Mouse (Mus musculus) hindbrain, embryonic 15.5 days (tissue): ENCODE measurements around the gene Zswim5. TPM values are rescaled to one million over a fixed set of nuclear protein-coding genes. Genes with fewer than 3 reads are reported as not detected.
A peak's percentile ranks its signal among the peaks of the same experiment; 100 is the strongest.
"Not testable (repeated sequence)": the region's sequence is repeated elsewhere in the genome, so short reads cannot be mapped to it uniquely, and the experiment has no call there.

Source experiments
- ATAC-seq: fragments of 200-750 bp; cut with Nextera tagmentation; 2 replicates; pipeline ENCODE4 v1.8.0; 2017; ENCODE audit warnings: low read depth, moderate number of reproducible peaks, moderate TSS enrichment; ENCODE audit not compliant: low FRiP score
- H3K27ac ChIP-seq: fragments of 300-500 bp; sonication (generic); replicated peaks from 2 replicates; pipeline ENCODE4 v1.5.1; 2015; ENCODE audit warnings: mild to moderate bottlenecking, inconsistent platforms
- H3K27me3 ChIP-seq: fragments of 300-500 bp; sonication (generic); 2 replicates; pipeline ENCODE4 v1.6.1; 2015; ENCODE audit warnings: control low read depth, inconsistent platforms
- H3K36me3 ChIP-seq: fragments of 300-500 bp; sonication (generic); 2 replicates; pipeline ENCODE4 v1.6.1; 2015; ENCODE audit warnings: control low read depth, inconsistent platforms
- H3K4me1 ChIP-seq: fragments of 300-500 bp; sonication (generic); replicated peaks from 2 replicates; pipeline ENCODE4 v1.6.1; 2015; ENCODE audit warnings: control low read depth, inconsistent platforms
- H3K4me2 ChIP-seq: fragments of 300-500 bp; sonication (generic); 2 replicates; pipeline ENCODE4 v1.6.1; 2015; ENCODE audit warnings: moderate library complexity, mild to moderate bottlenecking, inconsistent platforms
- H3K4me3 ChIP-seq: fragments of 300-500 bp; sonication (generic); 2 replicates; pipeline ENCODE4 v1.5.1; 2015; ENCODE audit warnings: mild to moderate bottlenecking, inconsistent platforms
- H3K9ac ChIP-seq: fragments of 300-500 bp; sonication (generic); 2 replicates; pipeline ENCODE4 v1.6.1; 2015; ENCODE audit warnings: inconsistent platforms
- H3K9me3 ChIP-seq: fragments of 300-500 bp; sonication (generic); 2 replicates; pipeline ENCODE4 v1.6.1; 2016; ENCODE audit warnings: control low read depth, inconsistent platforms
- WGBS: fragments of 180-500 bp; shearing (Covaris S2); methylation state at CpG from one replicate; pipeline ENCODE4 v1.1.7; 2015; 5-methylcytosine and 5-hydroxymethylcytosine counted together
- polyA plus RNA-seq: library from polyadenylated mRNA; unstranded; fragments of >200 nt; fragmentation: Nextera tagmentation; extraction: Ambion mirVana; gene quantifications from 2 replicates; pipeline ENCODE4 v1.2.1, GENCODE M21; 2015

Zswim5 gene
- 5.2 and 5.4 TPM in 2 replicates for polyA plus RNA-seq

- Histone ChIP-seq H3K9me3 (no peaks in the 10 kb centered on the region), H3K4me2 (peak within 1 kb of the TSS; percentile 62), H3K36me3 (no peaks in the 10 kb centered on the region), H3K9ac (peak within 1 kb of the TSS; percentile 83), H3K4me1 (peaks cover 9% of the 10 kb centered on the region), H3K27me3 (no peaks in the 10 kb centered on the region), H3K4me3 (peak within 1 kb of the TSS; percentile 82), H3K27ac (peak within 1 kb of the TSS; percentile 96)
- WGBS, result under 1% methylated on average over 87 of the region's 104 CpGs
- peak; percentile 97 for ATAC-seq
These were observed at the start of gene Zswim5 for GRCm38 (mm10) chr4:116876995-116877728. Gene Zswim5, plus strand, starts transcription at chr4:116877376.

GRCm38 (mm10) chr4:116827819-116828218 lies 49.4 kb upstream of the Zswim5 start:
- H3K4me3 ChIP-seq, result no peak overlapping the region
- H3K27me3 ChIP-seq, result peaks cover 3% of the 10 kb centered on the region; the same call in 1 of the 2 replicates
- H3K27ac ChIP-seq, result no peak overlapping the region
- H3K4me2 ChIP-seq, result no peak overlapping the region
- no peaks in the 10 kb centered on the region for H3K9me3 ChIP-seq
- peaks cover 24% of the 10 kb centered on the region for H3K4me1 ChIP-seq
- ATAC-seq, result no peak
- no peaks in the 10 kb centered on the region for H3K36me3 ChIP-seq
- H3K9ac ChIP-seq, result no peak overlapping the region
- WGBS, result 1% methylated on average over 4 of the region's 4 CpGs

- Histone ChIP-seq H3K36me3 (no peaks in the 10 kb centered on the region), H3K27ac (peak overlapping the region; percentile 57), H3K4me1 (peaks cover 17% of the 10 kb centered on the region), H3K27me3 (no peaks in the 10 kb centered on the region), H3K4me3 (no peak overlapping the region), H3K9me3 (no peaks in the 10 kb centered on the region), H3K9ac (no peak overlapping the region), H3K4me2 (no peak overlapping the region)
- WGBS, result 33% methylated on average over 6 of the region's 6 CpGs
- no peak for ATAC-seq
These were observed 47.7 kb upstream of the Zswim5 start for GRCm38 (mm10) chr4:116829364-116830069.

- 0 out of 2 replicates have a peak, but pooled peaks have one; percentile 44 for ATAC-seq
- Histone ChIP-seq H3K4me3 (no peak overlapping the region), H3K36me3 (no peaks in the 10 kb centered on the region), H3K9me3 (no peaks in the 10 kb centered on the region), H3K4me1 (peaks cover 16% of the 10 kb centered on the region), H3K27ac (peak overlapping the region; percentile 57), H3K4me2 (no peak overlapping the region), H3K9ac (no peak overlapping the region), H3K27me3 (no peaks in the 10 kb centered on the region)
- WGBS, result 9% methylated on average over 6 of the region's 6 CpGs
These were observed 47.2 kb upstream of the Zswim5 start for GRCm38 (mm10) chr4:116830070-116830368.

GRCm38 (mm10) chr4:116838999-116839398 lies 38.2 kb upstream of the Zswim5 start:
- Histone ChIP-seq H3K27me3 (no peaks in the 10 kb centered on the region), H3K9me3 (no peaks in the 10 kb centered on the region), H3K4me3 (no peak overlapping the region), H3K4me1 (no peaks in the 10 kb centered on the region), H3K9ac (no peak overlapping the region), H3K27ac (no peak overlapping the region), H3K36me3 (no peaks in the 10 kb centered on the region), H3K4me2 (no peak overlapping the region)
- ATAC-seq, result no peak
- 18% methylated on average over 2 of the region's 2 CpGs for WGBS

- 34% methylated on average over 21 of the region's 29 CpGs for WGBS
These were observed 37.1 kb upstream of the Zswim5 start for GRCm38 (mm10) chr4:116840096-116840495.

GRCm38 (mm10) chr4:116840841-116841240 lies 36.3 kb upstream of the Zswim5 start:
- no peaks in the 10 kb centered on the region for H3K36me3 ChIP-seq
- H3K27ac ChIP-seq, result no peak overlapping the region
- H3K27me3 ChIP-seq, result no peaks in the 10 kb centered on the region
- H3K9ac ChIP-seq, result no peak overlapping the region
- H3K9me3 ChIP-seq, result no peaks in the 10 kb centered on the region
- no peaks in the 10 kb centered on the region for H3K4me1 ChIP-seq
- 87% methylated on average over 6 of the region's 6 CpGs for WGBS
- no peak overlapping the region for H3K4me2 ChIP-seq
- ATAC-seq, result no peak
- no peak overlapping the region for H3K4me3 ChIP-seq

More at GRCm38 (mm10) chr4:116840096-116840495, 37.1 kb upstream of the Zswim5 start:
- H3K36me3 ChIP-seq, H3K27ac ChIP-seq, ATAC-seq, H3K27me3 ChIP-seq, H3K4me1 ChIP-seq, H3K9me3 ChIP-seq, H3K4me3 ChIP-seq, H3K9ac ChIP-seq: not testable (repeated sequence)
- 0 out of 2 replicates have a peak overlapping the region, but pooled peaks have one; percentile 23 for H3K4me2 ChIP-seq

GRCm38 (mm10) chr4:116844324-116844723 lies 32.9 kb upstream of the Zswim5 start:
- Histone ChIP-seq H3K9me3 (no peaks in the 10 kb centered on the region), H3K4me3 (no peak overlapping the region), H3K4me1 (no peaks in the 10 kb centered on the region), H3K27ac (no peak overlapping the region), H3K9ac (no peak overlapping the region), H3K27me3 (no peaks in the 10 kb centered on the region), H3K36me3 (no peaks in the 10 kb centered on the region), H3K4me2 (no peak overlapping the region)
- ATAC-seq, result no peak
- WGBS, result 88% methylated on average over 3 of the region's 3 CpGs

- Histone ChIP-seq H3K4me2 (no peak overlapping the region), H3K36me3 (no peaks in the 10 kb centered on the region), H3K9ac (no peak overlapping the region), H3K4me3 (no peak overlapping the region), H3K9me3 (no peaks in the 10 kb centered on the region), H3K4me1 (no peaks in the 10 kb centered on the region), H3K27me3 (no peaks in the 10 kb centered on the region), H3K27ac (no peak overlapping the region)
- 77% methylated on average over 3 of the region's 3 CpGs for WGBS
- no peak for ATAC-seq
These were observed 27.3 kb upstream of the Zswim5 start for GRCm38 (mm10) chr4:116849901-116850300.

- Histone ChIP-seq H3K4me3 (no peak overlapping the region), H3K4me2 (no peak overlapping the region), H3K27ac (no peak overlapping the region), H3K4me1 (no peaks in the 10 kb centered on the region), H3K27me3 (no peaks in the 10 kb centered on the region), H3K36me3 (no peaks in the 10 kb centered on the region), H3K9me3 (no peaks in the 10 kb centered on the region), H3K9ac (no peak overlapping the region)
- 16% methylated on average over 2 of the region's 2 CpGs for WGBS
- ATAC-seq, result no peak
These were observed 22.9 kb upstream of the Zswim5 start for GRCm38 (mm10) chr4:116854286-116854685.

GRCm38 (mm10) chr4:116857203-116857602 lies 20.0 kb upstream of the Zswim5 start:
- no peak overlapping the region for H3K9ac ChIP-seq
- ATAC-seq, result no peak
- H3K4me1 ChIP-seq, result no peaks in the 10 kb centered on the region
- no peaks in the 10 kb centered on the region for H3K27me3 ChIP-seq
- no peak overlapping the region for H3K4me3 ChIP-seq
- H3K27ac ChIP-seq, result no peak overlapping the region
- no peaks in the 10 kb centered on the region for H3K36me3 ChIP-seq
- 38% methylated on average over 10 of the region's 10 CpGs for WGBS
- no peaks in the 10 kb centered on the region for H3K9me3 ChIP-seq
- H3K4me2 ChIP-seq, result no peak overlapping the region

GRCm38 (mm10) chr4:116859711-116860110 lies 17.5 kb upstream of the Zswim5 start:
- Histone ChIP-seq H3K9me3 (no peaks in the 10 kb centered on the region), H3K4me2 (no peak overlapping the region), H3K27ac (no peak overlapping the region), H3K36me3 (no peaks in the 10 kb centered on the region), H3K9ac (no peak overlapping the region), H3K4me1 (no peaks in the 10 kb centered on the region), H3K4me3 (no peak overlapping the region), H3K27me3 (no peaks in the 10 kb centered on the region)
- no peak for ATAC-seq
- 71% methylated on average over 5 of the region's 5 CpGs for WGBS
